Mouse (Mus musculus) stomach, embryonic 14.5 days (tissue): ENCODE results near the gene Nkg7. TPM values are rescaled to one million over a fixed set of nuclear protein-coding genes. Genes with fewer than 3 reads are reported as not detected.

Source experiments
- ATAC-seq: fragments of 200-750 bp; cut with Nextera tagmentation; 2 replicates; pipeline ENCODE4 v1.8.0; 2017; ENCODE audit warnings: low read depth, moderate TSS enrichment; ENCODE audit not compliant: insufficient number of reproducible peaks, insufficient read depth, low FRiP score
- H3K27ac ChIP-seq: fragments of 300-500 bp; sonication (generic); 2 replicates; pipeline ENCODE4 v1.5.1; 2014; ENCODE audit warnings: mild to moderate bottlenecking, low read length, moderate library complexity, mixed read lengths
- H3K27me3 ChIP-seq: fragments of 300-500 bp; sonication (generic); 2 replicates; pipeline ENCODE4 v1.6.1; 2014; ENCODE audit warnings: low read length, control low read depth, mixed read lengths; ENCODE audit not compliant: control insufficient read depth, insufficient read depth
- H3K36me3 ChIP-seq: fragments of 300-500 bp; sonication (generic); 2 replicates; pipeline ENCODE4 v1.6.1; 2014; ENCODE audit warnings: mild to moderate bottlenecking, control low read depth, low read length, moderate library complexity, mixed read lengths; ENCODE audit not compliant: control insufficient read depth, insufficient read depth
- H3K4me1 ChIP-seq: fragments of 300-500 bp; sonication (generic); 2 replicates; pipeline ENCODE4 v1.6.1; 2014; ENCODE audit warnings: low read length, control low read depth, mixed read lengths; ENCODE audit not compliant: control insufficient read depth, insufficient read depth
- H3K4me2 ChIP-seq: fragments of 300-500 bp; sonication (generic); replicated peaks from 2 replicates; pipeline ENCODE4 v1.6.1; 2014; ENCODE audit warnings: low read depth, low read length, control low read depth
- H3K4me3 ChIP-seq: fragments of 300-500 bp; sonication (generic); 2 replicates; pipeline ENCODE4 v1.5.1; 2014; ENCODE audit warnings: low read depth, low read length, control low read depth
- H3K9ac ChIP-seq: fragments of 300-500 bp; sonication (generic); replicated peaks from 2 replicates; pipeline ENCODE4 v1.6.1; 2014; ENCODE audit warnings: low read depth, mild to moderate bottlenecking, control low read depth, low read length, moderate library complexity, mixed read lengths
- H3K9me3 ChIP-seq: fragments of 300-500 bp; sonication (generic); 2 replicates; pipeline ENCODE4 v1.6.1; 2016; ENCODE audit warnings: low read depth, low read length, control low read depth; ENCODE audit not compliant: control insufficient read depth
- WGBS: fragments of 180-500 bp; shearing (Covaris S2); extraction: QIAGEN DNeasy Blood & Tissue Kit; methylation state at CpG from one replicate; pipeline ENCODE4 v1.1.7; 2014; 5-methylcytosine and 5-hydroxymethylcytosine counted together
- polyA plus RNA-seq: library from polyadenylated mRNA; unstranded; fragments of >200 nt; fragmentation: Nextera tagmentation; extraction: Ambion mirVana; gene quantifications from 2 replicates; pipeline ENCODE4 v1.2.1, GENCODE M21; 2014

Gene Nkg7
- polyA plus RNA-seq, 1 experiment from 2014 or later: 1.4 TPM

DNA sequence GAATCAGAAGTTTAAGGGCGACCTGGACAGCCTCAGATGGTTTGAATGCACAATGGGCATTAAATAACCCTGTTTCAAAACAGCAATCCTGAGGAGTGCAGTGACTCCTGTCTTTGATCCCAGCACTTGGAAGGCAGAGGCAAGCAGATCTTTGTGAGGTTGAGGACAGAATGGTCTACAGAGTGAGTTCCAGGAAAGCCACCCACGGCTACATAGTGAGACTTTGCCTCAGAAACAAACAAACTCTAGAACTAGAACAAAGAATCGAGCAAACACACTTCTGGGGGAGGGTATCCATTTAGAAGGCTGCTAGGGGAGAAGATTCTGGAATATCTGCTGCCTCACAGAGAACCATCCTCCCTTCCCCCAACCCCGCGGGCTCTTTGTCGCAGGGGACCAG, 3.6 kb downstream of the Nkg7 start, which contains the start of gene Cldnd2:
Gene Cldnd2, plus strand, starts transcription at position 301 of the 400 bp plus-strand sequence.
- no peaks in the 10 kb centered on the region for H3K36me3 ChIP-seq
- no peak for ATAC-seq
- H3K27ac ChIP-seq: no peak within 1 kb of the TSS
- H3K9me3 ChIP-seq: no peaks in the 10 kb centered on the region
- peaks cover 12% of the 10 kb centered on the region for H3K4me1 ChIP-seq
- H3K27me3 ChIP-seq: no peaks in the 10 kb centered on the region
- no peak within 1 kb of the TSS for H3K9ac ChIP-seq
- no peak within 1 kb of the TSS for H3K4me2 ChIP-seq
- 79% methylated on average over 6 of the region's 6 CpGs for WGBS
- H3K4me3 ChIP-seq: no peak within 1 kb of the TSS

DNA sequence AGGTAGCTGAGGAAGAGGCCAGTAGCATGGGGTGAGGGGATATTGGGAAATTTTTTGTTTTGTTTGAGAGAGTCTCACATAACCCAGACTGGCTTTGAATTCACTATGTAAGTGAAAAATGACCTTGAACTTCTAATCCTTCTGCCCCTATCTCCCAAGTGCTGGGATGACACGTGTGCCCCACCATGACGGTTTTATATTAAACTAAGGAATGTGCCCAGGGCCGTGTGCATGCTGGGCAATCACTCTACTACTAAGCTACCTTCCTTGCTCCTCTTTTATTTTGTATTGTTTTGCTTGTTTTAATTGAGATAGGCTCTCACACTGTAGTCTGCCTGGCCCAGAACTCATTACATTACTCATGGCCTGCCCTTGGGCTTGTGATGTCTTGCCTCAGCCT, 4.2 kb downstream of the Nkg7 start:
- no peak overlapping the region for H3K9ac ChIP-seq
- H3K27ac ChIP-seq: no peak overlapping the region
- H3K4me3 ChIP-seq: no peak overlapping the region
- H3K9me3 ChIP-seq: no peaks in the 10 kb centered on the region
- H3K4me2 ChIP-seq: no peak overlapping the region
- no peaks in the 10 kb centered on the region for H3K27me3 ChIP-seq
- H3K36me3 ChIP-seq: no peaks in the 10 kb centered on the region
- peaks cover 12% of the 10 kb centered on the region for H3K4me1 ChIP-seq
- ATAC-seq: no peak
- 81% methylated on average over 3 of the region's 3 CpGs for WGBS

DNA sequence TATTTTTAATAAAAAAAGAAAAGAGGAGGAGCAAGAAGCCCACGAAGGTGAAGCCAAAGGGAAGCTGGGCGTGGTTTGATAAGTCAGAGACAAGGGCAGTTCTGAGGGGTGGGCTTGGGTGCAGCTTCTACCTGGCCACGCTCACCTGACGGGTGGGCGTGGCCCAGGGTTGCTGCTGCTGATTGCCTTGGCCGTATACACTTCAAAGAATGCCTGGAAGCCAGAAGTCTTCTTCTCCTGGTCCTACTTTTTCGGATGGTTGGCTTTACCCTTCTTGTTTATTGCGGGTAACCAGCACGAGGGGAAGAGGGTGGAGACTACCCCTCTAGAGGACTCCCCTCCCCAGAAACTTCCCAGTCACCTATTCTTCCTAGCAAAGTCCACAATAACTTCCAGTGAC, 5.8 kb downstream of the Nkg7 start:
- no peaks in the 10 kb centered on the region for H3K9me3 ChIP-seq

DNA sequence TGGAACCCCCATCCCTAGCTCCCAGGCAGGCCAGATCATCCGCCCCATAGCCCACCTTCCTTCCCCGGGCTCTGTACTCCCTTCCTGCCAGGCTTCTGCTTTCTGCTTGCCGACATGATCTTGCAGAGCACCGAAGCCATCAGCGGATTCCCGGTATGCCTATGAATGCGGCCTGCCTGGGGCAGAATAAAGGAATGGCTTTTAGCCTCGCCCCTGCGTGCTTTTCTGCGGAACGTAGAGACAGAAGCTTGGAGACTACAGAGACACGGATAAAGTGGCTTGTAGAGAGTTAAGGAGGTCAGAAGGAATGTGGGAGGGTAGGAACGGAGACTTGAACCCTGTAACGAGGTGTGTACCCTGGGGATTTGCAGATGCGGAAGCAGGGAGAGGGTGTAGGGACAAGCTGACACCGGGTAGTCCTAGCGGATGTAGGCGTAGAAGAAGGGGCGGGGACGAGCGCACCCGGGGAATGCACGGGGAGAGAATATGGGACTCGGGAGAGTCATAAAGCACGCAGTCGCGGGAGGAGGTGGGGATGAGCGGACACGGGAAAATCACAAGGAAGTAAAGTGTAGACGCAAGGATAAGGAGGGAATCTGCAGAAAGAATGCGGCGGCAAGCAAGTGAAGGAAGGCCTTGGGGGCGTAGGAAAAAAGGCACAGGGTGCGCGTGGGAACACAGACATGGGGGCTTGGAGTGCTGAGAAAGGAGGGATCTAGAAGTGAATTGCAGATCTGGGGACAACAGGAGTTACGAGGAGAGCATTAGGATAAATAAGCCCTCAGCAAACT, 6.4 kb downstream of the Nkg7 start:
- peak; percentile 89 for ATAC-seq
- no peaks in the 10 kb centered on the region for H3K36me3 ChIP-seq
- peaks cover 12% of the 10 kb centered on the region for H3K4me1 ChIP-seq
- H3K4me3 ChIP-seq: peak overlapping the region; percentile 53
- peak overlapping the region; percentile 48 for H3K9ac ChIP-seq
- H3K9me3 ChIP-seq: no peaks in the 10 kb centered on the region
- peak overlapping the region; percentile 92 for H3K4me2 ChIP-seq
- WGBS: under 1% methylated on average over 36 of the region's 36 CpGs
- H3K27ac ChIP-seq: peak overlapping the region; percentile 95
- no peaks in the 10 kb centered on the region for H3K27me3 ChIP-seq

More for the DNA sequence above, 5.8 kb downstream of the Nkg7 start:
- H3K36me3 ChIP-seq: no peaks in the 10 kb centered on the region
- peak overlapping the region; percentile 48 for H3K9ac ChIP-seq
- 8% methylated on average over 9 of the region's 9 CpGs for WGBS
- peaks cover 12% of the 10 kb centered on the region for H3K4me1 ChIP-seq
- H3K27me3 ChIP-seq: no peaks in the 10 kb centered on the region
- H3K27ac ChIP-seq: peak overlapping the region; percentile 95
- peak overlapping the region; percentile 92 for H3K4me2 ChIP-seq
- peak overlapping the region; percentile 53 for H3K4me3 ChIP-seq
- no peak for ATAC-seq

DNA sequence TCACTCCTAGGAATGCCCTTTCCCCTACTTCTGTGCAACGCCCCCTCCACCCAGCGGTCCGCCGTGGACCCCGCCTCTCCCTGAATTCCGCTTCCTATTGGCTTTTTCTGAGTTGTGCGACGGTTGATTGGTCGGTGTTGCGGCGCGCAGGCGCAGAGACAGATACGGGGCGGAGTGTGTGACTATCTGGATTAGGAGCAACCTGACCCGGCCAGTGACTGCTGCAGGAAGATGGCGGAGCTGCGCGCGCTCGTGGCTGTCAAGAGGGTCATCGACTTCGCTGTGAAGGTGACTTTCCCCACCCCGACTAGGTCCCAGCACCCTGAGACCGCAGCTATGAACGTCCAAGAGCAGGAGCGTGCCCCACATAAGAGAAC, 7.0 kb downstream of the Nkg7 start, which contains the start of the genes Etfb and Gm45233:
Gene Etfb, plus strand, starts transcription at position 167 of the 377 bp plus-strand sequence.
Gene Gm45233, plus strand, starts transcription at position 212 of the 377 bp plus-strand sequence.
- Histone ChIP-seq H3K9ac (peak within 1 kb of the TSS; percentile 48), H3K27ac (peak within 1 kb of the TSS; percentile 95), H3K4me2 (peak within 1 kb of the TSS; percentile 92), H3K36me3 (no peaks in the 10 kb centered on the region), H3K9me3 (no peaks in the 10 kb centered on the region), H3K4me1 (peaks cover 12% of the 10 kb centered on the region), H3K4me3 (peak within 1 kb of the TSS; percentile 53), H3K27me3 (no peaks in the 10 kb centered on the region)
- WGBS: under 1% methylated on average over 27 of the region's 27 CpGs
- peak; percentile 95 for ATAC-seq

DNA sequence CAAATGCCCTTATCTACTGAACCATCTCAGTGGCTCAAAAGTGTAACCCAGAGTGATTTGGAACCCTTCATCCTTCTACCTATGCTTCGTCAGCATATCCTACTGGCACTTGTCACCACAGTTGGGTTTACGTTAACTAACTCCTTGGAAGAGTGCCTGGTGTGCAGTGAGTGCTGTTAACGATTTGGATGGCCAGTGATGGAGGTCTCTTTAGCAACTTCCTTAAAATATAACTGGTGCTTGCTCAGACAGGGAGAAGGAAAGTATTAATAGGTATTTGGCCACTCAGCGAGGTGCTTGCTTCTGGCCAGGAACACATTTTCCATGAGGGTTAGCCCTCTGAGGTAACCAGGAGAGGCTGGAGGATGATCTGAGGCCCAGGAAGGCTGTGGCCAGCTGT, 10.9 kb downstream of the Nkg7 start:
- no peak for ATAC-seq
- Histone ChIP-seq H3K36me3 (no peaks in the 10 kb centered on the region), H3K9ac (no peak overlapping the region), H3K27me3 (no peaks in the 10 kb centered on the region), H3K9me3 (no peaks in the 10 kb centered on the region), H3K4me2 (no peak overlapping the region), H3K27ac (no peak overlapping the region), H3K4me3 (no peak overlapping the region), H3K4me1 (peaks cover 7% of the 10 kb centered on the region)
- WGBS: 85% methylated on average over 4 of the region's 4 CpGs

DNA sequence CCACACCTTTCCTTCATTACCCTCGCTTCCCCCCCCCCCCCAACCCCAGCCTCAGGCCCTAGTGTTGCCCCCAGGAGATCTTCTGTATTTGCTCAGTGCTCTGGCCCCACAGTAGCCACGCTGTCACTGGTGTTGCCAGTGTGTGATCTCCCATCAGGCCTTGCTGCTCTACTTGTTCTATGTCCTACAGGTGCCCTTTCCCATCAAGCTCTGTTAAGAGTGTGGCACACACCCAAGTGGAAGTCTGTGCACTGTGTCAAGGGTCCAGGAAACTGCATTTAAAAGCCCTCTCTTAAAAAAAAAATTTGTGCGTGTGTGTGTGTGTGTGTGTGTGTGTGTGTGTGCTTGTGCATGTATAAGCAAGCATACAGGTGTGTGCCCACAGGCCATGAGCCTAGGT, 11.4 kb downstream of the Nkg7 start:
- Histone ChIP-seq H3K9ac (no peak overlapping the region), H3K4me1 (peaks cover 7% of the 10 kb centered on the region; the same call in 1 of the 2 replicates), H3K4me2 (no peak overlapping the region), H3K36me3 (peaks cover 3% of the 10 kb centered on the region; the same call in 1 of the 2 replicates), H3K9me3 (no peaks in the 10 kb centered on the region), H3K27ac (no peak overlapping the region), H3K27me3 (no peaks in the 10 kb centered on the region), H3K4me3 (no peak overlapping the region)
- ATAC-seq: no peak
- 91% methylated on average over 2 of the region's 3 CpGs for WGBS

DNA sequence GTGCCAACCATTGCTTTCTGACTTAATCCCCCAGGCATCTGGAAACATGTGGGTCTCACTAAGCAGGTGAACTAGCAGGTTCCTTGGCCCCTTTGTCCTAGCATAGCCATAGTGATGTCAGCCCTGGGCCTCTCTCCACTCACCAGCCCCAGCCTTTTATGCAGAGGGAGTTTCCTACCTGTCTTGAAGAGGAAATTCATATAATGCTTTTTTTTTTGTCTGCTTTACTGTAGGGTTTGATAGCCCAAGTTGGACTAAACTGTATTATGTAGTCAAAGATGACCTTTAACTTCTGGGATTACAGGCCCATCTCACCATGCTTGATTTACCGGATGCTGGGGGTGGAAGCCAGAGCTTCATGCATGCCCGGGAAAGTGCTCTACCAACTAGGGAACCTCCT, 12.9 kb downstream of the Nkg7 start:
- Histone ChIP-seq H3K27ac (no peak overlapping the region), H3K9ac (no peak overlapping the region), H3K4me2 (no peak overlapping the region), H3K36me3 (peaks cover 17% of the 10 kb centered on the region), H3K27me3 (no peaks in the 10 kb centered on the region), H3K4me3 (no peak overlapping the region), H3K4me1 (0 out of 2 replicates have a peak, but pooled peaks cover 2% of the 10 kb centered on the region), H3K9me3 (no peaks in the 10 kb centered on the region)
- WGBS: 100% methylated on average over 2 of the region's 2 CpGs
- ATAC-seq: no peak
